Mouse (Mus musculus) right cerebral cortex, postnatal 36 days (tissue): ENCODE measurements around the gene Oaf.

Experiments used
- DNase-seq, 2 experiments: peaks; one replicate each; pipeline ENCODE4 v3.0.0; 2022; ENCODE audit warnings: low spot score in 2 of 2, mixed read lengths in 1 of 2

Oaf gene

DNA sequence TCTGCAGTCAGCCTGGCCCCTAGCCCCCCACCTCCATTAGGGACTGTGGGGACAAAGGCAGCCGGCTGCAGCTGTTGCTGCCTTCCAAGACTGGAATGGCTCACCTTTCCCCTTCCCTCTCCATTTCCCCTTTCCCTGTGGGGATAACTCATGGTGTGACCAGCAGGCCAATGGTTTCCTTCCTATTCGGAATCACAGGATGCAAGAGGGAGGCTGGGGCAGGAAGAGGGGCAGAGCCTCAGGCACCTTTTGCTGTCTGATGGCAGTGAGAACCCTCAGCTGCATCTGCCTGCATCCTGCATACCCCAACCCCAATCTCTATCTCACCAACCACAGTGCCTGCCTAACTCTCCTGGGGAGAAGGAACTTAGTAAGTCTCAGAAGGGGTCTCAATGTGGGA, 14.2 kb downstream of the Oaf start:
- DNase-seq: no peak

DNA sequence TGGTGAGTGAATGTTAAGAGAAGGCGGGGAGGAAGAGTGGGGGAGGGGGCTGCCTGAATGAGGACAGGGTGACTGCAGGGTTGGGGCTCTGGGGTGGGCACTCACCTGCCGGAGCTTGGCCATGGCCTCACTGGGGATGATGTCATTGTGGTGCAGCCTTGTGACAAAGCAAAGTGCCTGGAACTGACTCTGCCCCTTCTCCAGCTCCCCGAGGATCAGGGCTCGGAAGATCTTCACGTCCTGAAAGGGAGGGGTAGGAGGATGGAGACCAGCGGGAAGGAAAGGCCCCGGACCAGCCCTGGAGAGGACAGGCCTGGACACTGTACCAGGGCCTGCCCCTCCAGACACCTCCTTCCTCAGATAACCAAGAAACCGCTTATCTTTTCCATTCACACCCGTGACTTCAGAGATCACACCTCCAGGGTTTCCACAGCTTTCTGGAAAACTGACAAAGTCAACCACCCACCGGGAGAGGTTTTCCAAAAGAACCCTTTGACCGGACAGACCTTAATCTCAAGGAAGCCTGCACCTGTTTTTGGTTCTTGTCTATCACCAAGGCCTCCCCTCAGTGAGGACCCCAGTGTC, 14.8 kb downstream of the Oaf start:
- DNase-seq: no peak

DNA sequence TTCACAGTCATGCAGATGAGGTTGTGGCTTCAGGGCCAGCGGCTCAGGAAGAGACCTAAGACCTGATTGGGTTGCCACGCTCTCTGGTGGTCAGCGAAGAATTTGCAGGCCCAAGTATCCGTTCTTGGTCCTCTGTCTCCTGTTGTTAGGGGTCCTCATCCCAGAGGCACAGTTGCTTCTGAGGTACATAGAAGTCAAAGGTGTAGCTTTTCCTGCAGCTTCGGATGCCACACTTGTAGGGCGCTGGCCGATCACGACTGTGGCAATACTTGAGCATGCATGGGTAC, 17.3 kb downstream of the Oaf start:
- DNase-seq: no peak

DNA sequence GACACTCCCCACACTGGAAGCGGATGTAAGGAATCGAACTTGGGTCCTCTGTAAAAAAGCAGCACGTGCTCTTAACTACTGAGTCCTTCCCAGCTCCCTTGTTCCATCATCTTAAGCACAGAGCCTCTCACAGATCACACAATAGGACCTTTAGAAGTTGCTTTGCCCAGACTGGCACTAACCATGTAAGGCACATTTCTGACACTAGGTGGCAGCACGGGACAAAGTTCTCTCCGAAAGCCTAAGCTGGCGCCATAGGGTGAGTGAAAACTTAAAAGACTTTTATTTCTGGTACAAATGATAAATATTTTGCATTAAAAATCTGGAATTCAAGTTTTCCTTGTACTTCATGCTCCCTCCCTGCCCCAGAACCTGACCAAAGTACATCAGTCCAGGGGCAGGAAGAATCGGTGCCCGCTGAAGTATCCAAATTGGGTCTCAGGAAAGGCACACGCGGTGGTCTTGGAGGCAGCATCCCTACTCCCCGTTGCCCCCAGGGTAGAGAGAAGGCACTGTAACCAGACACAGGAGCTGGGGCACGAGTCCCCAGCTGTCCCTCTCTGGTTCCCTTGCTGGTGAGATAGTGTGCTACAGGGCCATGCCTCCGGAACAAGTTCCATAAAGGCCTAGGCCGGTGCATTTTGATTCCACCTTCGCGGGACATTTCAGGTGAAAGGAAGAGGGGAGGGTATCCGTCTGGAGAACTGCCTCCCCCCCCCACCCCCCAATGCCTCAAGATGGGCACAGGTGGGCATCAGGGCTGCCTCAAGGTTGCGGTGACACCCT, 17.9 kb downstream of the Oaf start:
- DNase-seq: peak; percentile 55 to 59

DNA sequence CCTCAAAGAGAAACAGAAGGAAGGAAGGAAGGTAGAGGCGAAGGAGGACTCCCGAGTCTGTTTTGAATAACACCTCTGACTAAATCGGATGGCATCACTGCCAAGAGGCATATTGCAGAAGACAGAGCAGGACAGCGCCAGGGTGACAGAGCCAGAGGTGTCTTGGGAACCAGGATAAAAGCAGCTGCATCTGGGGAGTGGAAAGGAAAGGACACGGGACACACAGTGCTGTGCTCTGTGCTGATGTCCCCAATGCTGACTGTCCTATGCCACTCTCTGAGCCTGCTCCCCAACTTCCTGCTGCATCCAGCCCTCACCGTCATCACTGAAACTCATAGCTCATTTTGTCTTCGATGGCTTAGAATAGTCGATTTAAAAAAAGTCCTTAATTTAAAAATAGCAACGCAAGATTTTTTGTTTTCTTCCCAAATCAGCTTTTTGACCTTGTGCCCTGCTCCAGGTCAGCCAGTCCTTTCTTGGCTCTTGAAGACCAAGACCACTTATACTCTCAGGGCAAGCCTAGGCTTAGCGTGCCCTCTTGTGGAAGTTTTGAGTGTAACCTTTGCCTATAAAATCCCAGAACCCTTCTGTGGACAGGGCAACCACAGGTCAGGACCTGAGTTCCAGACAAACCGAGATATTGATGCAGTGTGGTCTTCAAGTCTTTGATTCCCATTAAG, 28.8 kb downstream of the Oaf start:
- peak in 1 of 2 experiments; percentile 12 for DNase-seq

DNA sequence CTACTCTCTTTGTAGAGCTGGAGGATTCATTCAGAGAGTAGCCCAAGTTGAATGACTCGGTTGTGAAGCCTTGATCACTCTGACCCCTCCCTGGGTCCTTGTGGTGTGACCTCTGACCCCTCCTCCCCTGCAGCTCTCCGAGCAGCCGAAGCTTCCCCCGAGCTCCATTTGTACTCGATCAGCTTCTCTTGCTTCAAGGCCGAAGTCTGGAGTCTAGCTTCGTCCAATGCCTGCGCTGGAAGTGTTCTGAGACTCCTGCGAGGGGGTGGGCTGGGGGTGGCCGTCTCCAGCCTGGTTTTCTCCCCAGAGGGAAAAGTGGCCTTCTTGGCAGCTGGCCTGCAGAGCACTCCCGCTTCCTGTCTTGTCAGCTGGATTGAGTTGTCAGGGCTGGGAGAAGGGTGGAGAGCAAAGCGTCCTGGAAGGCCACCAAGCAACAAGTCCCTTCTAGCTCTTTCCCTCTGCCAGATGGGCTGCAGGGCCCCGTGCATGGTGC, 29.5 kb downstream of the Oaf start, which contains the start of gene Pou2f3:
Gene Pou2f3 (minus strand): TSS at position 180 of the 493 bp plus-strand sequence.
- peak in 1 of 2 experiments; percentile 8 for DNase-seq

DNA sequence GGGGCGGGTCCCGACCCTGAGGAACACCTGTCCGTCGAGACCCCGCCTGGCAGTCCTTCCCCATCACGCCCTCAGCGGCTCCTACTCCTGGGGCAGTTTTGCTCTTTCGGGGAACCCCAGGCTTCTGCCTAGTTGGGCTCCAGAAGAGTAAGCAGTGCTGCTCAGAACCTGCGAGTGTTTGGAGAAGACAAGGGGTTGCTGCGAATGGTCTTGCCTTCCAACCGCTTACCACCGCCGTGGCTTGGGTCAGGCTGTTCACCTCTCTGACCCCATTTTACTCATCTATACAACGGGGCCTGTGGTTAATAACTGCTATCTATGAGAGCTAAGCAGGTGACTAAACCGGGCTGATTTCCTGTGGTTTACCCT, 33.7 kb downstream of the Oaf start:
- no peak for DNase-seq

DNA sequence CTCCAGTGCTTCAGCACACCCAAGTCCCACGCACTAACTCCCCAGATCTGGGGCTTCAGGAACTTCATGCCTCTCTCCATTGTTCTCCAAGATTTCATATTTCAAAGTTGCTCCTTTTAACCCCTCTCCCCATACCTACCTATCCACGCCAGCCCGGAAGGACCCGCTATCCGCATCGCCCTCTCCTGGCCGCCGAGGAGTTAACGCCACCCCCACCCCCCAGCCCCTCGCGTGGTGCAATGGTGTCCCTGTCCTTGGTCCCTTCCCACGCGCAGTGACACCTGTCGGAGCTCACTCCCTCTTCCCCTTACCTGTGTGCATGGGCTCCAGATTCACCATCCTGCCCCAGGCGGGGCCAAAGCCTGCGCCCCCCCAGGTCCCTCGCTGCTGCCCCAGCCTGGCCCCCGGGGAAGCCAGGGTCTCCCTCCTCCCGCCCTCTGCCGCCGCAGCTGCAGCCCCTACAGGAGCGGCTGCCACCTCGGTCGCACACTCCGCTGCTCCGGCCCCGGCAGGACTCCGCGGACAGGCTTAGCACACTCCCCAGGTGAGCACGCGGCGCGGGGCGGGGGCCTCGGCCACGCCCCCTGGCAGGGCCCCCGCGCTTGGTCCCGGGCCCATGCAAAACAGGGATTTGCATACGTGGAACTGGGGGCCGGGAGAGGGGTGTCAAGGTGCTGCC, 34.2 kb downstream of the Oaf start:
- DNase-seq: no peak

DNA sequence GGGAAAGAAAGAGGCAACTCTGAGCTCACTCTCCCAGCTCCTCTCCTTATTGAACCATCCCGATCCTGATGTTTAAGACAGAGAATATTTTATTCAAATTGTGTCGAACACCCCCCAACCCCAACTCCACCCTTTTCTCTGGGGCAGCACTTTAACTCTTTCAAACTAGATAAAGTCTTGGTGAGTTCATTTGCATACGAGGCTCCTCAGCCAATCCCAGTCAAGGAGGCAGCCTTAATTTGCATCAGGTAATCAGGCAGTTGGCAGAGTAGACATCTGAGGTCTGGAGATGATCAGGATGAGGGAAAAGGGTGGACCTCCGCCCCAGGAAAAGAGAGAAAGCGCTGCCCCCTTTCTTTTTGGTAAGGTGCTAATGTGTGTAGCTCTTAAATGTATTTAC, 39.5 kb downstream of the Oaf start:
- no peak for DNase-seq

DNA sequence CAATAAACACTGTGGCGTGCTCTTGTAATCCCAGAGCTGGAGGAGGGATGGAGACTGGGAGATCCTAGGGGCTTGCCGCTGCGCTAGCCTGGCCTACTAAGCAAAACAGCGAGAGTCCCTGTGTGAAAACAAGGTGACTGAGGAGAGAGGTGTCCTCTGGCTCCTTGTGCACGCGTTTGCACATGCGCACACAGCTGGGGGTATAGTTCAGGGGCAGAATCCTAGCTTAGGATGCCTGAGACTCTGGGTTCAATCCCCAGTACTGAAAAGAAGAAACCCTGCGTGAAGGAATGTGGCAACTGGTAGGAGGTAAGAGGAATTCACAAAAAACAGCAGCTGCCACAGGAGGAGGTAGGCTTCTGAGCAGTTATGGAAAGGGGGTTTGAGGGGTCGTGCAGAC, 45.7 kb downstream of the Oaf start:
- no peak for DNase-seq

DNA sequence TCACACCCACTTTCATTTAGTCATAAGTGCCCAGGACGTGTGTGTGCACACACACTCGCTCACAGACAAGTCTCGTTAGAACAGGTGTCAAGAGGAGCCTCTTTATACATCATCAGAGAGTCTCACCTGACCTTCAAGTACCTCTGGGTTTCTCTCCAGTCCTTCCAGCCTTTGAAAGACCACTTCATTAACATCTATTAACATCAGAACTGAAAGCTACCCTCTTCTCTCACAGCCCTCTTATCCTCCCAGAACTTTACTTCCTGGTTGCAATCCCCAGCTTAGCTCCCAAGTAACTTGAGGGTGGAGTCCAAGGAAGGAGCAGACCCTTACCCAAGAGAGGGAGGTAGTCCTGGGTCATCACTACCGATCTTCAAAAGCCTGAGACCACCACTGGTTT, 48.1 kb downstream of the Oaf start:
- DNase-seq: no peak

DNA sequence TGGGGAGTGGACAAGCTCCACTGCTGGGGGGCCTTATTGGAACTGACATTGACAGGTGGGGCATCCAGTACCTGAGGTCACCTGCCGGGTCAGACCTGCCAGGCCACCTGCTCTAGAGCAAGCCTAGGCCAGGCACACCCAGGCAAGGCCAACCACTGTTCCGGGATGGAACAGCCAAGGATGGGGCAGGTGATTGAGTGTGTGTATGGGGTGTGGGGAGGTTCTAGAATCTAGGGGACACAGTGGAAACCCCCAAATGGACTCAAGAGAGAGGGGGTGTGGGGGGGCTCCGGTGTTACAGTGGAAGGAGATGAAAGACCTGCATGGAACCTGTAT, 50.7 kb downstream of the Oaf start:
- no peak for DNase-seq

DNA sequence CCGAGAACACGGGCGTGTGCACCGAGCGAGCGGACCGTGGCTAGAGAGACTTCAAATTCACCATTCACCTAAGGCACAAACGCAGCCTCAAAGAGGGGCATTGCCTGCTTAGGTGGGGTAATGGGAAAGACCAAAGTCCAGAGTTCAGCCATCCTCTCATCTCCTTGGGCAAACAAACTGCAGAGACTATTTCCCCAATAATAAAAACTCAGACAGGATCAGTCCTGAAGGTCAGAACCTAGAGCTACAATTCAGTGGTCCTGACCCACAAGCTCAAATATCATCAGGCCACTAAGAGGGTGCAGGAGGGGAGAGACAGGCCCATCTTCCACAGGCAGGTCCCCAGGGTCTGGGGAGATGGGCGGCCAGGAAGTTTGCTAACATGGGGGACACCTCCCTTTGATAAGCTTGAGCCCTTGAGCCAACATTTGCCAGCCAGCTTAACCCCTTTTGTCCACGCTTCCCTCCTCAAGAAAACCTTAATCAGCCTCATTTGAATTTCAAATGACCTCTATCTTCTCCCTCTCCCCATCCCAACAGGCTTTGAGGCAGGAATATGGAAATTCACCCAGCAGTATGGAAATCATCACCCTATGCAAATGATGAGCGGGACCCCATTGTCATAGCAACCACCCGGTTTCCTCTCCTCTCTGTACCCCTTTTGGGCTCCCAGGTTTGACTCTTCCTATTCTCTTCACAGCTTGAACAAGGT, 51.2 kb downstream of the Oaf start:
- DNase-seq: no peak

DNA sequence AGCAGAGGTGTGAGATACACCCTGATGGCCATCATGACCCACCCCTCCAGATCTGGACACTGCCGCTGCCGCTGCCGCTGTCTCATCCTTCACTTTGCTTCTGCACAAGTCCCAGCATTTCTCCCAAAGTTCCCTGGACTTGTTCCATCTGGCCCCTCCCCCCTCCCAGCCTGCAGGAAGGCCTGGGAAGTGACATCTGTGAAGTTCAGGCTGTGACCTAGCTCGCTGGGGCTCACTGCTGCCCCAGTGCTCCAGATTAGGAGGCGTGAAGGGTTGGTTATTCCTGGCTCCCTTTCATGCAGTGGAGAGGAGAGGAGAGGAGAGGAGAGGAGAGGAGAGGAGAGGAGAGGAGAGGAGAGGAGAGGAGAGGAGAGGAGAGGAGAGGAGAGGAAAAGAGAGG, 60.1 kb downstream of the Oaf start:
- DNase-seq: no peak

DNA sequence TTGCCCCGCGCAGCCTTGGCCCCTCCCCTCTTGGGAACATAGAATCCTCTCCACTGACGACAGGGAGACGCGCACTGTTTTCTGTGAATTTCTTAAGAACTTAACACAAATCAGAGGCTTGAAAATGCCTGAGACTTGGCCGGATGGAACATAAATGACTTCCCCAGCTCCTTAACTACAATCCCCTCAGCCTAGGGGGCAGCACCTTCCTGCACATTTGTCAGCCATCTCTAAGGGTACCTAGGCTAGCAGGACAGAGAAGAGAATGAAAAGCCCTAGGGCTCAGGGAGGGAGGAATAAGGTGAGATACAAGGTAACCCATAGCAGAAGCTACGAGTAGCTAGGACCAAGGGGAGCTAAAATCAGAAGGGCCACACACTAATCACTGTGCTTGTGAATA, 61.5 kb downstream of the Oaf start:
- DNase-seq: no peak
